Comparison of ENCODE assay signal across 27 mouse cellular contexts in genomic region chr6:103366782-103367491, GRCm38 (mm10).
DNase-seq lines count a peak whose midpoint lies in the region; ATAC-seq and TF ChIP-seq lines count a peak whose summit lies in the region.
"Had no signal": no experiment of that assay in that cellular context is flagged by ENCODE, and none has a peak within 500 bp of the region (broad histone marks: within the 10 kb centered on the region; RNA-seq: fewer than 3 reads in every experiment).

No protein-coding gene starts in this region.

- ATAC-seq in hematopoietic stem cell, adult 5-6 weeks (replicated peaks in 1 of 2; ENCODE audit: insufficient read depth in 1 of 2, low FRiP score in 2 of 2, low TSS enrichment in 1 of 2, low read depth in 1 of 2, poor library complexity in 2 of 2, severe bottlenecking in 2 of 2): peak; percentile 27 to 66; a peak in 3 of 4 replicates
- ATAC-seq in monocyte, adult 5-6 weeks (replicated peaks; ENCODE audit: insufficient number of reproducible peaks, low FRiP score, low TSS enrichment, poor library complexity, severe bottlenecking): peak; percentile 85
- ATAC-seq: CD4-positive, CD25-positive, alpha-beta regulatory T cell, adult 4 months; forebrain, embryonic 15.5 days; hindbrain, postnatal 0 days; inflammation-experienced regulatory T-cells, adult 6 months had no signal

- no peak overlapping the region for H3K4me3 ChIP-seq in bone marrow macrophage, adult 2 months (ENCODE audit: insufficient read depth, low read length)
- H3K4me3 ChIP-seq: embryonic facial prominence, embryonic 10.5 days; embryonic facial prominence, embryonic 13.5 days; erythroblast, embryonic 14.5 days; forebrain, embryonic 12.5 days; forebrain, embryonic 15.5 days; hindbrain, embryonic 10.5 days had no signal

- H3K4me1 ChIP-seq in bone marrow macrophage, adult 2 months (ENCODE audit: control insufficient read depth, insufficient read depth, low read length): peaks cover 15% of the 10 kb centered on the region
- H3K4me1 ChIP-seq: embryonic facial prominence, embryonic 10.5 days; embryonic facial prominence, embryonic 13.5 days; forebrain, embryonic 12.5 days; forebrain, embryonic 15.5 days; hindbrain, embryonic 10.5 days had no signal

- TF ChIP-seq CTCF in bone marrow macrophage, adult 2 months (IDR thresholded peaks at IDR 0.05; ENCODE audit: low read depth, low read length): no peak

- peak; percentile 2 for DNase-seq in c-Kit-positive CD71-negative TER-119-negative erythroid progenitor cells, embryonic 14.5 days (ENCODE audit: low read depth)
- no peak for DNase-seq in liver
- DNase-seq in left cerebral cortex, adult 9 months (ENCODE audit: low spot score in 2 of 2): no peak
- no peak for DNase-seq in kidney, postnatal 14 days
- DNase-seq: adrenal gland, adult 8-10 months; adrenal gland, postnatal 25 days; cerebellum, adult 11 months; cerebellum, adult 2 months; cerebellum, adult 9-11 months; cerebellum, postnatal 25 days; embryo, embryonic 11 days; gastrocnemius, postnatal 10 days; gastrocnemius, postnatal 36 days; heart, adult 11 months had no signal

- H3K27ac ChIP-seq in bone marrow macrophage, adult 2 months (ENCODE audit: insufficient read depth, low read depth, low read length): peak overlapping the region; percentile 49
- H3K27ac ChIP-seq: embryonic facial prominence, embryonic 10.5 days; embryonic facial prominence, embryonic 13.5 days; forebrain, embryonic 12.5 days; forebrain, embryonic 15.5 days; hindbrain, embryonic 10.5 days; hindbrain, embryonic 14.5 days; hindbrain, postnatal 0 days had no signal

- TF ChIP-seq POLR2A in bone marrow macrophage, adult 2 months (IDR thresholded peaks at IDR 0.05; ENCODE audit: borderline replicate concordance, low read depth, low read length): no peak
